In genomic region chr5:61156226-61156565, GRCm38 (mm10) we compare ENCODE assay signal across 15 mouse cellular contexts.
DNase-seq lines count a peak whose midpoint lies in the region; ATAC-seq and TF ChIP-seq lines count a peak whose summit lies in the region.
"Had no signal": no experiment of that assay in that cellular context is flagged by ENCODE, and none has a peak within 500 bp of the region (broad histone marks: within the 10 kb centered on the region; RNA-seq: fewer than 3 reads in every experiment).

No protein-coding gene starts in this region.

- peak; percentile 10 for DNase-seq in hindbrain, postnatal 0 days (ENCODE audit: low spot score)
- no peak for DNase-seq in midbrain, embryonic 11.5 days (ENCODE audit: low spot score, missing footprints)
- DNase-seq in frontal cortex, postnatal 14 days (ENCODE audit: low spot score in 2 of 2) = no peak
- no peak for DNase-seq in urinary bladder, postnatal 14 days (ENCODE audit: low spot score)
- DNase-seq: adrenal gland, postnatal 14 days; layer of hippocampus, postnatal 36 days; lung, postnatal 36 days had no signal

- 63% methylated on average over 8 of the region's 8 CpGs for WGBS in hindbrain, postnatal 0 days
- 66% methylated on average over 8 of the region's 8 CpGs for WGBS in hindbrain, embryonic 16.5 days
- WGBS in midbrain, embryonic 13.5 days = 54% methylated on average over 8 of the region's 8 CpGs
- WGBS in midbrain, embryonic 11.5 days = 58% methylated on average over 8 of the region's 8 CpGs
- 45% methylated on average over 8 of the region's 8 CpGs for WGBS in intestine, postnatal 0 days
- 36% methylated on average over 8 of the region's 8 CpGs for WGBS in stomach, embryonic 16.5 days

- H3K4me3 ChIP-seq in hindbrain, postnatal 0 days (ENCODE audit: low read length) = no peak overlapping the region
- no peak overlapping the region for H3K4me3 ChIP-seq in hindbrain, embryonic 16.5 days (ENCODE audit: low read length)
- no peak overlapping the region for H3K4me3 ChIP-seq in midbrain, embryonic 13.5 days (replicated peaks)
- no peak overlapping the region for H3K4me3 ChIP-seq in midbrain, embryonic 11.5 days (ENCODE audit: low read depth, low read length)
- H3K4me3 ChIP-seq in intestine, postnatal 0 days (ENCODE audit: low read depth, low read length) = no peak overlapping the region
- no peak overlapping the region for H3K4me3 ChIP-seq in stomach, embryonic 16.5 days (replicated peaks; ENCODE audit: low read length)
- H3K4me3 ChIP-seq: erythroblast, embryonic 14.5 days; limb, embryonic 15.5 days; neural tube, embryonic 15.5 days had no signal

- no peak overlapping the region for H3K4me2 ChIP-seq in hindbrain, postnatal 0 days (ENCODE audit: low read depth, low read length)
- no peak overlapping the region for H3K4me2 ChIP-seq in hindbrain, embryonic 16.5 days (ENCODE audit: low read length)
- H3K4me2 ChIP-seq in midbrain, embryonic 13.5 days (replicated peaks) = no peak overlapping the region
- H3K4me2 ChIP-seq in midbrain, embryonic 11.5 days = no peak overlapping the region
- 0 out of 2 replicates have a peak overlapping the region, but pooled peaks have one; percentile 1 for H3K4me2 ChIP-seq in intestine, postnatal 0 days (replicated peaks; ENCODE audit: low read depth)
- peak overlapping the region; percentile 30; the same call in 1 of the 2 replicates for H3K4me2 ChIP-seq in stomach, embryonic 16.5 days (ENCODE audit: low read depth, low read length)
- H3K4me2 ChIP-seq: limb, embryonic 15.5 days; neural tube, embryonic 15.5 days had no signal

- no peaks in the 10 kb centered on the region for H3K4me1 ChIP-seq in hindbrain, postnatal 0 days (ENCODE audit: insufficient read depth, low read length)
- H3K4me1 ChIP-seq in hindbrain, embryonic 16.5 days (ENCODE audit: control insufficient read depth, insufficient read depth, low read depth, low read length) = no peaks in the 10 kb centered on the region
- no peaks in the 10 kb centered on the region for H3K4me1 ChIP-seq in midbrain, embryonic 13.5 days (replicated peaks)
- H3K4me1 ChIP-seq in midbrain, embryonic 11.5 days (ENCODE audit: control insufficient read depth, insufficient read depth, low read length) = no peaks in the 10 kb centered on the region
- H3K4me1 ChIP-seq in intestine, postnatal 0 days (replicated peaks; ENCODE audit: control insufficient read depth, insufficient read depth, low read length) = no peaks in the 10 kb centered on the region
- H3K4me1 ChIP-seq in stomach, embryonic 16.5 days (ENCODE audit: control insufficient read depth, insufficient read depth, low read length) = 0 out of 2 replicates have a peak, but pooled peaks cover 4% of the 10 kb centered on the region
- H3K4me1 ChIP-seq: limb, embryonic 15.5 days; neural tube, embryonic 15.5 days had no signal

- H3K27me3 ChIP-seq in hindbrain, postnatal 0 days (ENCODE audit: insufficient read depth, low read length) = no peaks in the 10 kb centered on the region
- H3K27me3 ChIP-seq in hindbrain, embryonic 16.5 days (replicated peaks; ENCODE audit: control insufficient read depth, insufficient read depth, low read length) = no peaks in the 10 kb centered on the region
- H3K27me3 ChIP-seq in midbrain, embryonic 13.5 days = no peaks in the 10 kb centered on the region
- H3K27me3 ChIP-seq in midbrain, embryonic 11.5 days (ENCODE audit: control insufficient read depth, insufficient read depth, low read length) = no peaks in the 10 kb centered on the region
- H3K27me3 ChIP-seq in intestine, postnatal 0 days (replicated peaks; ENCODE audit: control insufficient read depth, insufficient read depth, low read length) = no peaks in the 10 kb centered on the region
- no peaks in the 10 kb centered on the region for H3K27me3 ChIP-seq in stomach, embryonic 16.5 days (ENCODE audit: control insufficient read depth, insufficient read depth, low read length)
- H3K27me3 ChIP-seq: limb, embryonic 15.5 days; neural tube, embryonic 15.5 days had no signal

- no peak for TF ChIP-seq CTCF in hindbrain, postnatal 0 days (IDR thresholded peaks at IDR 0.05; ENCODE audit: low read depth)
- no peak for TF ChIP-seq CTCF in intestine, postnatal 0 days (IDR thresholded peaks at IDR 0.05; ENCODE audit: low read depth)

- no peak for ATAC-seq in hindbrain, postnatal 0 days
- no peak for ATAC-seq in hindbrain, embryonic 16.5 days
- 0 out of 2 replicates have a peak, but pooled peaks have one; percentile 43 for ATAC-seq in midbrain, embryonic 13.5 days
- ATAC-seq in midbrain, embryonic 11.5 days (ENCODE audit: low FRiP score) = no peak
- no peak for ATAC-seq in intestine, postnatal 0 days
- peak; percentile 68 for ATAC-seq in stomach, embryonic 16.5 days (ENCODE audit: insufficient read depth, low FRiP score)

- no peaks in the 10 kb centered on the region for H3K36me3 ChIP-seq in hindbrain, postnatal 0 days (ENCODE audit: insufficient read depth, low read length)
- H3K36me3 ChIP-seq in hindbrain, embryonic 16.5 days (ENCODE audit: control insufficient read depth, insufficient read depth, low read length) = no peaks in the 10 kb centered on the region
- no peaks in the 10 kb centered on the region for H3K36me3 ChIP-seq in midbrain, embryonic 13.5 days
- no peaks in the 10 kb centered on the region for H3K36me3 ChIP-seq in midbrain, embryonic 11.5 days (ENCODE audit: control insufficient read depth, insufficient read depth, low read length)
- no peaks in the 10 kb centered on the region for H3K36me3 ChIP-seq in intestine, postnatal 0 days (ENCODE audit: control insufficient read depth, insufficient read depth)
- H3K36me3 ChIP-seq in stomach, embryonic 16.5 days (ENCODE audit: control insufficient read depth, insufficient read depth, low read length) = no peaks in the 10 kb centered on the region
- H3K36me3 ChIP-seq: G1E; limb, embryonic 15.5 days; neural tube, embryonic 15.5 days had no signal

- no peaks in the 10 kb centered on the region for H3K9me3 ChIP-seq in hindbrain, postnatal 0 days (ENCODE audit: low read length)
- no peaks in the 10 kb centered on the region for H3K9me3 ChIP-seq in hindbrain, embryonic 16.5 days (ENCODE audit: control insufficient read depth, low read length)
- H3K9me3 ChIP-seq in midbrain, embryonic 13.5 days = no peaks in the 10 kb centered on the region
- no peaks in the 10 kb centered on the region for H3K9me3 ChIP-seq in midbrain, embryonic 11.5 days (ENCODE audit: control insufficient read depth, low read length)
- no peaks in the 10 kb centered on the region for H3K9me3 ChIP-seq in intestine, postnatal 0 days (ENCODE audit: control insufficient read depth)
- H3K9me3 ChIP-seq in stomach, embryonic 16.5 days (replicated peaks; ENCODE audit: control insufficient read depth, low read length) = no peaks in the 10 kb centered on the region
- H3K9me3 ChIP-seq: G1E; limb, embryonic 15.5 days; neural tube, embryonic 15.5 days had no signal

- H3K27ac ChIP-seq in hindbrain, postnatal 0 days = no peak overlapping the region
- no peak overlapping the region for H3K27ac ChIP-seq in hindbrain, embryonic 16.5 days (ENCODE audit: low read depth, low read length)
- H3K27ac ChIP-seq in midbrain, embryonic 13.5 days = no peak overlapping the region; the same call in 1 of the 2 replicates
- no peak overlapping the region for H3K27ac ChIP-seq in midbrain, embryonic 11.5 days (ENCODE audit: low read depth, low read length)
- no peak overlapping the region for H3K27ac ChIP-seq in intestine, postnatal 0 days (ENCODE audit: low read depth, low read length)
- peak overlapping the region; percentile 43 for H3K27ac ChIP-seq in stomach, embryonic 16.5 days (ENCODE audit: low read length)
- H3K27ac ChIP-seq: limb, embryonic 15.5 days; neural tube, embryonic 15.5 days had no signal

- no peak overlapping the region for H3K9ac ChIP-seq in hindbrain, postnatal 0 days (replicated peaks; ENCODE audit: low read length)
- H3K9ac ChIP-seq in hindbrain, embryonic 16.5 days (ENCODE audit: low read depth, low read length) = no peak overlapping the region
- no peak overlapping the region for H3K9ac ChIP-seq in midbrain, embryonic 13.5 days (replicated peaks)
- H3K9ac ChIP-seq in midbrain, embryonic 11.5 days (ENCODE audit: low read length) = no peak overlapping the region
- H3K9ac ChIP-seq in intestine, postnatal 0 days (ENCODE audit: low read depth, low read length) = no peak overlapping the region
- H3K9ac ChIP-seq in stomach, embryonic 16.5 days (ENCODE audit: low read length) = no peak overlapping the region
- H3K9ac ChIP-seq: limb, embryonic 15.5 days; neural tube, embryonic 15.5 days had no signal

Comparison
In these comparisons a context has a peak if more than half of its experiments do, and no peak if none do; other contexts are left out.
1. ATAC-seq: peak in midbrain, embryonic 13.5 days (single experiment) and stomach, embryonic 16.5 days (single experiment); none in hindbrain, postnatal 0 days (single experiment), hindbrain, embryonic 16.5 days (single experiment), midbrain, embryonic 11.5 days (single experiment) and intestine, postnatal 0 days (single experiment).
2. H3K4me2 ChIP-seq: peak in intestine, postnatal 0 days (single experiment) and stomach, embryonic 16.5 days (single experiment); none in hindbrain, postnatal 0 days (single experiment), hindbrain, embryonic 16.5 days (single experiment), midbrain, embryonic 13.5 days (single experiment) and midbrain, embryonic 11.5 days (single experiment).